Mouse (Mus musculus) T-cell, adult 2 months (primary cell): ENCODE results near the gene Supt7l.

Source experiments
- DNase-seq: peaks from one replicate; pipeline ENCODE4 v3.0.0; 2022; ENCODE audit warnings: low spot score

Gene Supt7l

GRCm38 (mm10) chr5:31492031-31492430 lies 35.6 kb downstream of the Supt7l start:
- no peak for DNase-seq

- DNase-seq = no peak
Observed at GRCm38 (mm10) chr5:31489116-31489769, 38.4 kb downstream of the Supt7l start.

- DNase-seq = no peak
Observed at GRCm38 (mm10) chr5:31487889-31488288, 39.7 kb downstream of the Supt7l start.

- no peak for DNase-seq
Observed at GRCm38 (mm10) chr5:31485440-31485839, 42.2 kb downstream of the Supt7l start, which contains the start of gene 4930548H24Rik. 4930548H24Rik (plus strand) TSS chr5:31485740.

- no peak for DNase-seq
Observed at GRCm38 (mm10) chr5:31480536-31480935, 47.1 kb downstream of the Supt7l start.

- DNase-seq = peak; percentile 48
Observed at GRCm38 (mm10) chr5:31470334-31470733, 57.3 kb downstream of the Supt7l start.

- DNase-seq = no peak
Observed at GRCm38 (mm10) chr5:31469711-31470110, 57.9 kb downstream of the Supt7l start.

GRCm38 (mm10) chr5:31467798-31468197 lies 59.8 kb downstream of the Supt7l start:
- DNase-seq = no peak
